Mouse (Mus musculus): ENCODE results near the gene Ttc23. TPM values are rescaled to one million over a fixed set of nuclear protein-coding genes. Genes with fewer than 3 reads are reported as not detected.

The Ttc23 gene
- polyA plus RNA-seq, 1 experiment from 2014 or later, result 5.4 TPM

DNA sequence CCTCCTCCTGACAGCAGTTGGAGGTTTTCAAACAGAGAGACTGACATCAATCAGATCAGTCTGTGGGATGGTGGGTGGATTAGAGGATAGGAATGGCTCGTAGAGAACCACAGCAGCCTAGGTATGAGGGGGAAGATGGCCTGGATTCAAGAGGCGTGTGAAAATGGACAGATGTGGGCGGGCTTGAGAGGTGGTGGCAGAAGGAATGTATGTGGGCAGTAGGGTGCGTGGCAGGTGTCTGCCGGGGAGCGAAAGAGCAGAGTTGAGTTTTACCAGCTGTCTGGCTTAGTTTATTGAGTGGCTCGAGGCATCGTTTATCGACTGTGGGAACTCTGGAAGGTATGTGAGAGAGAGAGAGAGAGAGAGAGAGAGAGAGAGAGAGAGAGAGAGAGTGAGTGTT, 33.9 kb downstream of the Ttc23 start:
- H3K4me1 ChIP-seq (ENCODE audit: control insufficient read depth, insufficient read depth, low read length), result no peaks in the 10 kb centered on the region
- no peaks in the 10 kb centered on the region for H3K27me3 ChIP-seq (ENCODE audit: control insufficient read depth, insufficient read depth, low read depth, low read length)
- H3K4me2 ChIP-seq (ENCODE audit: low read length), result no peak overlapping the region
- no peak overlapping the region for H3K27ac ChIP-seq (ENCODE audit: low read length)
- no peak overlapping the region for H3K9ac ChIP-seq (ENCODE audit: low read depth, low read length)
- no peaks in the 10 kb centered on the region for H3K36me3 ChIP-seq (ENCODE audit: control insufficient read depth, insufficient read depth, low read length)
- no peaks in the 10 kb centered on the region for H3K9me3 ChIP-seq (replicated peaks; ENCODE audit: control insufficient read depth, low read length, poor library complexity, severe bottlenecking)
- no peak for ATAC-seq
- 92% methylated on average over 9 of the region's 9 CpGs for WGBS
- H3K4me3 ChIP-seq (ENCODE audit: low read depth, low read length), result no peak overlapping the region

DNA sequence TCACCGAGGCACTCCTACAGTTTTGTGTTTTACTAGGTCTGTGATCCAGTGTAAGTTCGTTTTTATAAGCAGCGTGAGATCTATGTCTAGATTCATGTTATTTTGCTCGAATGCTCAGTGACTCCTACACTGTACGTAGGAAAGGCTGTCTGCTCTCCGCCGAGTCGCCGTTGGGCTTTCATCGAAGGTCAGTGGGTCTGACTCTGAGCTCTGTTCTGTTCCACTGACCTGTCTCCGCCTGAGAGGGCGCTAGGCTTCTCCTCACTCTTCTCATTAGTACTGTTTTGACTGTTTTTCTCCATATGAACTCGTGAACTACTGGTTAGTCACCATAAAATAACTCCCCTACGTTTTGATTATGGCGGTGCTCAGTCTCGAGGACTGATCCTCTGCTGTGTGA, 35.8 kb downstream of the Ttc23 start:
- H3K4me1 ChIP-seq (ENCODE audit: control insufficient read depth, insufficient read depth, low read length), result no peaks in the 10 kb centered on the region
- H3K27ac ChIP-seq (ENCODE audit: low read length), result no peak overlapping the region
- H3K4me3 ChIP-seq (ENCODE audit: low read depth, low read length), result no peak overlapping the region
- 86% methylated on average over 16 of the region's 16 CpGs for WGBS
- no peaks in the 10 kb centered on the region for H3K27me3 ChIP-seq (ENCODE audit: control insufficient read depth, insufficient read depth, low read depth, low read length)
- H3K4me2 ChIP-seq (ENCODE audit: low read length), result no peak overlapping the region
- H3K9me3 ChIP-seq (replicated peaks; ENCODE audit: control insufficient read depth, low read length, poor library complexity, severe bottlenecking), result no peaks in the 10 kb centered on the region
- H3K36me3 ChIP-seq (ENCODE audit: control insufficient read depth, insufficient read depth, low read length), result no peaks in the 10 kb centered on the region
- H3K9ac ChIP-seq (ENCODE audit: low read depth, low read length), result no peak overlapping the region
- ATAC-seq, result no peak

DNA sequence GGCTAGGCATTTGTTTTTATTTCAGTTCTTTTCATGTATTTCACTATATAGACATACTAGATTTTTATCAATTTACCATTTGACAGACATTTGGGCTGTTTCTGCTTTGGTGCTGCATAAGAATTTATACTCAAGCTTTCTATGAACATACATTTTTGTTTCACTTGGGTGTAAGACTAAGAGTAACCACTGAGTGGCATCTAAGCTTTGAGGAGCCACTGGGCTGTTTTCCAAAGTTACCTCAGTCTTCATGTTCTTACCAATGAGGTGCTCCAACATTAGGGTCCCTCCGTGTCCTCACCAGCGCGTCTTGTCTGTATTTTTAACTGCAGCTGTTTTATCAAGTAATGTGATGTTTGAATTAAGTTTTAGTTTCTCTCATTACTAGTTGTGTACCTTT, 39.3 kb downstream of the Ttc23 start:
- Histone ChIP-seq H3K27ac (ENCODE audit: low read length) (no peak overlapping the region), H3K4me2 (ENCODE audit: low read length) (no peak overlapping the region), H3K4me1 (ENCODE audit: control insufficient read depth, insufficient read depth, low read length) (no peaks in the 10 kb centered on the region), H3K36me3 (ENCODE audit: control insufficient read depth, insufficient read depth, low read length) (no peaks in the 10 kb centered on the region), H3K9ac (ENCODE audit: low read depth, low read length) (no peak overlapping the region), H3K27me3 (ENCODE audit: control insufficient read depth, insufficient read depth, low read depth, low read length) (no peaks in the 10 kb centered on the region), H3K9me3 (replicated peaks; ENCODE audit: control insufficient read depth, low read length, poor library complexity, severe bottlenecking) (no peaks in the 10 kb centered on the region), H3K4me3 (ENCODE audit: low read depth, low read length) (no peak overlapping the region)
- 97% methylated on average over 3 of the region's 3 CpGs for WGBS
- ATAC-seq, result no peak

DNA sequence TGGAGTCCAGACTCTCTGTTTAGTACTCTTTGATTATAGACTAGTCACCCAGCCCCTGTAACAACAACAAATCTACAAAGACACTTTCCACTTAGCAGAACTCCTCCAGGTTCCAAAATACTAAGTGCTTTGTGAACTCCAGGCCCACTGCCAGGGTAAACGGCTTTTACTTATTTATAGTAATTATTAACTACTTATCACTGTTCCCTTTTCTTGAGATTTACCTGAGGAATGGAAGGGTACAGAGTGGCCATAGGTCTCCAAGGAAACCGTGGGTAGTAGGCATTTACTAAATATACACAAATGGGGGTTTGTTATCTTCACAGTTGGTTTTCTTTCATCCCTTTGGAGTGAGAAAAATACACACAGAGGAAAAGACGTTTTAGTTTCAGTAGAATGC, 41.1 kb downstream of the Ttc23 start:
- Histone ChIP-seq H3K9me3 (replicated peaks; ENCODE audit: control insufficient read depth, low read length, poor library complexity, severe bottlenecking) (no peaks in the 10 kb centered on the region), H3K4me1 (ENCODE audit: control insufficient read depth, insufficient read depth, low read length) (no peaks in the 10 kb centered on the region), H3K27ac (ENCODE audit: low read length) (no peak overlapping the region; the same call in 1 of the 2 replicates), H3K27me3 (ENCODE audit: control insufficient read depth, insufficient read depth, low read depth, low read length) (no peaks in the 10 kb centered on the region), H3K4me3 (ENCODE audit: low read depth, low read length) (no peak overlapping the region), H3K4me2 (ENCODE audit: low read length) (no peak overlapping the region), H3K9ac (ENCODE audit: low read depth, low read length) (no peak overlapping the region), H3K36me3 (ENCODE audit: control insufficient read depth, insufficient read depth, low read length) (no peaks in the 10 kb centered on the region)
- WGBS, result 48% methylated on average over 3 of the region's 3 CpGs
- no peak for ATAC-seq

DNA sequence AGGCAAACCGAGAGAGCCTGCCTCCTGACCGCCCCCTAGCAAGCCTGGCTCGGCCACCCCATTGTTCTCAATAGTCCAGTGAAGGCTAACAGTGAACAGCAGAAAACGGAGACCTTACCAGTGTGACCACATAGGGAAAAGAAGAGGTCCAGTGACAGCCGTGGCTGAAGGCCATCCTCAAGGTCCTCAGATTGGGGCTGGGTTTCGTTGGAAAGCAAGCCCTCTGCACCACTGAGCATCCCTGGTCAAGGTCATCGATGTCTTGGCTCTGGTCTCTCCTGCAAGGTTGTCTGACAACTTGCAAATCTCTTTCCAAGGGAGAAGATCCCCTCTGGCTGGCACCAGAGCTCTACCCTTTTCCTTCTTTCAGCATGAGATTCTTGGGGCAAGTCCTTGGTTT, 42.6 kb downstream of the Ttc23 start:
- Histone ChIP-seq H3K36me3 (ENCODE audit: control insufficient read depth, insufficient read depth, low read length) (no peaks in the 10 kb centered on the region), H3K4me1 (ENCODE audit: control insufficient read depth, insufficient read depth, low read length) (no peaks in the 10 kb centered on the region), H3K9me3 (replicated peaks; ENCODE audit: control insufficient read depth, low read length, poor library complexity, severe bottlenecking) (no peaks in the 10 kb centered on the region), H3K4me3 (ENCODE audit: low read depth, low read length) (no peak overlapping the region), H3K4me2 (ENCODE audit: low read length) (no peak overlapping the region), H3K27ac (ENCODE audit: low read length) (no peak overlapping the region), H3K9ac (ENCODE audit: low read depth, low read length) (no peak overlapping the region), H3K27me3 (ENCODE audit: control insufficient read depth, insufficient read depth, low read depth, low read length) (no peaks in the 10 kb centered on the region)
- 85% methylated on average over 7 of the region's 7 CpGs for WGBS
- no peak for ATAC-seq

DNA sequence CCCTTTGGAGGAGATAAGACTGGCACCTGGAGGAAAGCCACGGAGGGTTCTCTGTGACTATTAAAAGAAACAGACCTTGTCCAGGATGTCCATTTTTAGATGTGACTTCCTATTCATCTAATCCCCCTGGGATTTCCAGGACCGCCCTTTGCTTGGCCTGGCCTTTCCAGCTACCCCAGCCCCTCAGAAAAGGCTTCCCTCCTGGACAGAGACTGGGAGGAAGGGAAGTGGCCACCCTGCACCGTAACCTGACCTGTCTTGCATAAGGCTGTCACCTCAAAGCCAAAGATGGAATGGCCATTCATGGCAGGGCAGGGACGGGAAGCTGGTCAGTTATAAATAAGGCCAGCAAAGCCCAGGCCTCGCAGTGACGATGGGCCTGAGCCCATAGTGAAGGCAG, 43.8 kb downstream of the Ttc23 start:
- no peak overlapping the region for H3K9ac ChIP-seq (ENCODE audit: low read depth, low read length)
- no peaks in the 10 kb centered on the region for H3K4me1 ChIP-seq (ENCODE audit: control insufficient read depth, insufficient read depth, low read length)
- no peaks in the 10 kb centered on the region for H3K27me3 ChIP-seq (ENCODE audit: control insufficient read depth, insufficient read depth, low read depth, low read length)
- H3K36me3 ChIP-seq (ENCODE audit: control insufficient read depth, insufficient read depth, low read length), result no peaks in the 10 kb centered on the region
- no peaks in the 10 kb centered on the region for H3K9me3 ChIP-seq (replicated peaks; ENCODE audit: control insufficient read depth, low read length, poor library complexity, severe bottlenecking)
- WGBS, result 81% methylated on average over 6 of the region's 6 CpGs
- no peak overlapping the region for H3K27ac ChIP-seq (ENCODE audit: low read length)
- H3K4me2 ChIP-seq (ENCODE audit: low read length), result no peak overlapping the region
- ATAC-seq, result no peak
- H3K4me3 ChIP-seq (ENCODE audit: low read depth, low read length), result no peak overlapping the region

DNA sequence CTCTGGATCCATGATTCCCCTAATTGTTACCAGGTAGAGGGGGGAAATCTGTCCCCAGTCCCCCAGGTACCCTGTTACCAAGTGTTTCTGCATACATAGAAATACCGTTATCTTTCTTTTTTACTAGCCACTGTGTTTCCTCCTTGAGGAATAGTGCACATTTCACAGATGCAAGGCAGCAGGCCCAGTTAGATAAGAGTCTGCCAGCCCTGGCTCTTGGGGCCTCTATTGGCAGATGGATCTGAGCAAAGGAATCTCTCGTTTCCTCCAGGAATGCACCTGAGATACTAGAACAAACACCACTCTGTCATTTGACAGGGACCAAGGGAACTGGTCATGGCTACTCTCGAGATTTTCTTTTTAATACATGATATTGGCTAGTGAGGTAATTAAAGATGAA, 44.9 kb downstream of the Ttc23 start:
- Histone ChIP-seq H3K4me2 (ENCODE audit: low read length) (no peak overlapping the region), H3K36me3 (ENCODE audit: control insufficient read depth, insufficient read depth, low read length) (no peaks in the 10 kb centered on the region), H3K27me3 (ENCODE audit: control insufficient read depth, insufficient read depth, low read depth, low read length) (no peaks in the 10 kb centered on the region), H3K4me1 (ENCODE audit: control insufficient read depth, insufficient read depth, low read length) (no peaks in the 10 kb centered on the region), H3K27ac (ENCODE audit: low read length) (no peak overlapping the region), H3K4me3 (ENCODE audit: low read depth, low read length) (no peak overlapping the region), H3K9me3 (replicated peaks; ENCODE audit: control insufficient read depth, low read length, poor library complexity, severe bottlenecking) (no peaks in the 10 kb centered on the region), H3K9ac (ENCODE audit: low read depth, low read length) (no peak overlapping the region)
- ATAC-seq, result no peak
- WGBS, result 79% methylated on average over 3 of the region's 3 CpGs

DNA sequence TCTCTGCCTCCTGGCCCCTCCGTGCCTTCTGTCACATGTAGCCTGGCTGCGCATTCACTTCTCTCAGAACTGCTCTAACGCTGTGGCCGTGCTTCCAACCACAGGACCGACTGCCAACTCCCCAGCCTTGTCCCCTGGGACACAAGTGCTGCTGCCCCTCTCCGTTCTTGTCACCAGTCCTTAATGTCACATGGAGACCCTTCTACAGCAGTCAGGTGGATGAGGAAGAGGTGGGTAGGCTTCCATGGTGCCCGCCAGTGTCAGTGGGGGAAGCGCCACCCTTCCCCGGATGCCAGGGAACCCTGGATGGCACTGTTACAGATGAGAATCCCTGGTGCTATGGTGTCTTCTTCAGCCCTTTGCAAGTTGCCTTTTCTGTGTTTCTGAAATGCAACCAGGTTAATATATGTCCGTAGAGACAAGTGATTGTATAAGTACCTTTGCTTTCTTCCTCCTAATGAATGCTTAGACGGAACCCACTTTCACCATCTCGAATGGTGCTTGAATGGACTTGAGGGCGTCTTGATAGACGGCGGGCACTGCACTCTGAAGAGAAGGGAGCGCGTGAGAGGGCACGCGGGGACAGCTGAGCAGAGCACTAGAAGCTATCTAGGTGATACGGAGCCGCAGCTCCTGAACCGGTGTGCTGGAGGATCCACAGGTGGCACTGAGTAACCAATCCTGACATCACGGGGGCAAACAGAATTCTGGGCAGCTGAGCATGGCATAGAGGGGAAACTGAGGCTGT, 45.8 kb downstream of the Ttc23 start:
- Histone ChIP-seq H3K27me3 (ENCODE audit: control insufficient read depth, insufficient read depth, low read depth, low read length) (no peaks in the 10 kb centered on the region), H3K36me3 (ENCODE audit: control insufficient read depth, insufficient read depth, low read length) (no peaks in the 10 kb centered on the region), H3K4me1 (ENCODE audit: control insufficient read depth, insufficient read depth, low read length) (no peaks in the 10 kb centered on the region), H3K4me3 (ENCODE audit: low read depth, low read length) (no peak overlapping the region), H3K9ac (ENCODE audit: low read depth, low read length) (no peak overlapping the region), H3K27ac (ENCODE audit: low read length) (no peak overlapping the region), H3K4me2 (ENCODE audit: low read length) (no peak overlapping the region), H3K9me3 (replicated peaks; ENCODE audit: control insufficient read depth, low read length, poor library complexity, severe bottlenecking) (no peaks in the 10 kb centered on the region)
- ATAC-seq, result no peak
- WGBS, result 94% methylated on average over 23 of the region's 23 CpGs

DNA sequence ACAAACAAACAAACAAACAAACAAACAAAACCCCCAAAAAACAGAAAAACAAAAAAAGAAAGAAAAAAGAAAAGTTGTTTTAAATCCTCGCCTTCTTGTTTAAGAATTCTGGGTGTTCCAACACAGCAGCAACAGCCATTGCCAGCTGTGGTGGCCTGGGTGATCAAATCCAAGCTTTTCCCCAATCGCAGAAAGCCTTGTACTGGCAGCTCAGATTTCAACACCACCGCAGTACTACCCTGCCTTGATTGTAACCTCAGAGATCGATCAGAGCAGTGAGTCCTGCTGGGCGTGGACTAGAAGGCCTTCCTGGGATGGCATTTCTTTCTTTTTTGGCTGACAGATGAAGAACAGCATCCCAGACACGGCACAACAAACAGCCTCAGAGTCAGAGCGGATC, 48.7 kb downstream of the Ttc23 start:
- ATAC-seq, result no peak
- Histone ChIP-seq H3K9me3 (replicated peaks; ENCODE audit: control insufficient read depth, low read length, poor library complexity, severe bottlenecking) (no peaks in the 10 kb centered on the region), H3K27ac (ENCODE audit: low read length) (no peak overlapping the region), H3K27me3 (ENCODE audit: control insufficient read depth, insufficient read depth, low read depth, low read length) (no peaks in the 10 kb centered on the region), H3K9ac (ENCODE audit: low read depth, low read length) (no peak overlapping the region), H3K4me1 (ENCODE audit: control insufficient read depth, insufficient read depth, low read length) (no peaks in the 10 kb centered on the region), H3K36me3 (ENCODE audit: control insufficient read depth, insufficient read depth, low read length) (no peaks in the 10 kb centered on the region), H3K4me2 (ENCODE audit: low read length) (no peak overlapping the region), H3K4me3 (ENCODE audit: low read depth, low read length) (no peak overlapping the region)
- WGBS, result 94% methylated on average over 7 of the region's 7 CpGs

Data from midbrain, embryonic 16.5 days (tissue).